Mouse (Mus musculus): ENCODE data around the gene Mybpc1.
"Not testable (repeated sequence)": the region's sequence is repeated elsewhere in the genome, so short reads cannot be mapped to it uniquely, and the experiment has no call there.

The Mybpc1 gene

DNA sequence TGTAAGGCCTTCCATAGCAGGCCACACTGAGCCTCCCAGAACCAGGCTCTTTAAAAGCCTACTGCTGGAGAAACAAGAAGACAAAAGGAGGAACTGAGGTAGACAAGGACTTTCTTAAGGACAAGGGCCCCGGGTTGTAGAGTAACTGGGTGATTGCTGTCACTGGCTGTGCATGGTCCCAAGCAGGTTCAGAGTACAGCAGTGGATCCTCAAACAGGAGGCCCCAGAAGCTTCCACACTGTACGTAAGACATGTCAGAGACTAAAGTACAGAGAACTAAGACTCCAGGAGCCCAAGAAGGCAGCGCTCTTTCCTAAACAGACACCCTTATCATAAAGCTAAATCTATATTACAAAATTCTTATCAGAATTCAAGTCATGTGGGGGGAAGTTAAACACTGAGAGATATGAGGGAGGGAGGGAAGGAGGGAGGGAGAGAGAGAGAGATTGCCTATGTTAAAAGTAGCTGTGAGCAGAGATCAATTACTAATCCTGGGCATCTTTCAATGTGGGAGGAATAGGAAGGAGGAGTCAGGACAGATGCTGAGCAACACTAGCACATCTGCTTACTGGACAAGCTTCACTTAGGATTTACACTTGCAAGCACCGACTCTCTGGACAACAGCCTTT lies 109.9 kb downstream of the Mybpc1 start:
- DNase-seq (ENCODE audit: low spot score in 2 of 2), result no peak

GRCm38 (mm10) chr10:88492658-88493057 lies 112.3 kb downstream of the Mybpc1 start:
- DNase-seq (ENCODE audit: low spot score in 2 of 2), result no peak

DNA sequence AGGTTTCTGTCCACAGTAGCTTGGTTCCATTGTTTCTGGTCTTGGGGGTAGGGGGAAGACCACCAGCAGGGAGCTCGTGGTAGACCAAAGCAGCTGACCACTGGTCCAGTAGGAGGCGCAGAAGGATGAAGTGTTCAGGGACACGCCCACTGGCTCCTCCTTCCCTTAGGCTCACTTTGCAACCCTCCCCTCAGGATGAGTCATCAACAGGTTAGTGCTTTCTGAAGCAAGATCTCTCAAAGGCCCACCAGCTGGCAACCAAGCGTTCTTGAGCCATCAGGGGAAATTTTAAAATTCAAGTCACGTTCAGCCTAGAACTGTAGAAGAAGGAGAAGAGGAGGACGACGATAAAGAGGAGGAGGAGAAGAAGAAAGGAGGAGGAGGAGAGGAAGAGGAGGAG lies 113.3 kb downstream of the Mybpc1 start:
- DNase-seq (ENCODE audit: low spot score in 2 of 2), result no peak

DNA sequence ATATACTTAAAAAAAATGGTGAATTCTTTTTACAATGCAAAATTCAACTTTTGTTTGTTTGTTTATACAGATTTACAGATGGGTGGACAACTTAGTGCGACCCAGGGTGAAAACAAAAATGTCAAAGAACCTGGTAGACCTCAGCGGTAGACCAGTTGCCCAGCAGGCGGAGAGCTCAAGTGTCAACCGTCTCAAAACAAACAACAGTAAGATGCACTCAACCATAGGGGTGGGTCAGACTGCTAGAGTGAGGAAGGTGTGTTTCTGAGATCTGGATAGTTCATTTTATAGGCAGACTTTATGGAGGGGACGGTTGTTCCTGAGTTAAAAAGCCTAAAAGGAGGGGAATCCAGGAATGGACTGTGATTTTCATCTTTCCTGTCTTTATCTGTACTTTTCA lies 116.3 kb downstream of the Mybpc1 start:
- no peak for DNase-seq (ENCODE audit: low spot score in 2 of 2)

DNA sequence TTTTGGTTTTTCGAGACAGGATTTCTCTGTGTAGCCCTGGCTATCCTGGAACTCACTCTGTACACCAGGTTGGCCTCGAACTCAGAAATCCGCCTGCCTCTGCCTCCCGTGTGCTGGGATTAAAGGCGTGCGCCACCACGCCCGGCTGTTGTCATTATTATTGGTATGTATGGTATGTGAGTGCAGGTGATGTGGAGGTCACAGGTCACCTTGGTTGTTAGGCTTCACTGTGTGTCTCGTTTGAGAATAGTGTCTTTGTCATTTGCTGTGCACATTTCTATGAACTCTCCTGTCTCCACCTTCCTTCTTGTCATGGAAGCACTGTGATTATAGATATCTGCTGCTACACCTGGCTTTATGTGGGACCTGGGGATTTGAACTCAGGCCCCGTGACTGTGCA lies 122.1 kb downstream of the Mybpc1 start:
- DNase-seq (ENCODE audit: low spot score in 2 of 2), result not testable (repeated sequence)
